Mouse (Mus musculus) G1E (cell line): Measurements from ENCODE around the gene Arhgap22.

Source experiments
- CTCF ChIP-seq: IDR thresholded peaks from 2 replicates; pipeline ENCODE4 v1.5.1; 2012; ENCODE audit warnings: low read depth, low read length, inconsistent platforms, mixed read lengths
- GATA1 ChIP-seq: IDR thresholded peaks from 2 replicates; pipeline ENCODE4 v1.6.1; 2012; ENCODE audit warnings: borderline replicate concordance, low read length, inconsistent platforms, mixed read lengths
- POLR2AphosphoS5 ChIP-seq: IDR thresholded peaks from 2 replicates; pipeline ENCODE4 v1.6.1; 2012; ENCODE audit warnings: low read depth, low read length, inconsistent platforms; ENCODE audit not compliant: insufficient replicate concordance

DNA sequence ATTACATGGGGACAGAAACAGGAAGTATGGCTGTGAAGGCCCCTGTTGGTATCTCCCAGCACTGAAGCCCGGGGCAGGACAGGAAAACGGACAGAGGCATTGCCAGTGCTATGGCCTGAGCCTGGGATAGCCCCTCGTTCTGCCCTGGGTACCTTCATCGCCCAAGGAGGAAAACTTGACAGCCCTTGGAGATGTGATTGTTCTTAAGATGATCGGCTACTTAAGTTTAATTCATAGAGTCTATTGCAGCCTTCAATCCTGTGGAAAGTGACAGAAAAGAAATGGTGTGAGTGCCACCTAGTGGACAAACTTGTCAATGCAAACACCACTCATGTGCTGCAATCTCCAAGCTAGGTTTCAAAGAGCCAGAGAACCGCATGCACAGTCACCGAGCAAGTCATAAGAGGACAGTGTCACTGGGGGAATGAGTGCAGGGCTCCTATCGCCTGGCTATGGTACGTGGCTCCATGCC is 89.6 kb downstream of the Arhgap22 start:
- no peak; the same call in 1 of the 2 replicates for TF ChIP-seq CTCF
- no peak for TF ChIP-seq GATA1
- TF ChIP-seq POLR2AphosphoS5: no peak
